In genomic region chr3:40808686-40809085, GRCm38 (mm10) we compare ENCODE assay signal across 18 mouse cellular contexts.
"Had no signal": no experiment of that assay in that cellular context is flagged by ENCODE, and none has a peak within 500 bp of the region (broad histone marks: within the 10 kb centered on the region; RNA-seq: fewer than 3 reads in every experiment).

No protein-coding gene starts in this region.

- H3K4me1 ChIP-seq: lung, embryonic 15.5 days; midbrain, embryonic 13.5 days; midbrain, embryonic 15.5 days; neural tube, embryonic 12.5 days; stomach, embryonic 15.5 days had no signal

- H3K4me3 ChIP-seq: lung, embryonic 15.5 days; megakaryocyte, embryonic 14.5 days; midbrain, embryonic 13.5 days; midbrain, embryonic 15.5 days; neural tube, embryonic 12.5 days; stomach, embryonic 15.5 days had no signal

- H3K27me3 ChIP-seq: lung, embryonic 15.5 days; megakaryocyte, embryonic 14.5 days; midbrain, embryonic 13.5 days; midbrain, embryonic 15.5 days; neural tube, embryonic 12.5 days; stomach, embryonic 15.5 days had no signal

- H3K4me2 ChIP-seq: lung, embryonic 15.5 days; midbrain, embryonic 11.5 days; midbrain, embryonic 13.5 days; midbrain, embryonic 15.5 days; neural tube, embryonic 12.5 days; stomach, embryonic 15.5 days had no signal

- H3K9ac ChIP-seq: liver, postnatal 0 days; lung, embryonic 15.5 days; midbrain, embryonic 13.5 days; midbrain, embryonic 15.5 days; neural tube, embryonic 12.5 days; stomach, embryonic 15.5 days had no signal

- DNase-seq: liver, postnatal 0 days; lung, adult 2 months; lung, postnatal 14 days; lung, postnatal 36 days; right cerebral cortex, postnatal 14 days; thymus, adult 2 months; thymus, postnatal 25 days; thymus, postnatal 4 days had no signal

- H3K27ac ChIP-seq: lung, embryonic 15.5 days; macrophage; midbrain, embryonic 13.5 days; midbrain, embryonic 15.5 days; neural tube, embryonic 12.5 days; stomach, embryonic 15.5 days; stomach, postnatal 0 days had no signal

- H3K9me3 ChIP-seq: lung, embryonic 15.5 days; megakaryocyte, embryonic 14.5 days; midbrain, embryonic 13.5 days; midbrain, embryonic 15.5 days; neural tube, embryonic 12.5 days; stomach, embryonic 15.5 days had no signal

- ATAC-seq: liver, postnatal 0 days; lung, postnatal 0 days; midbrain, embryonic 13.5 days; midbrain, embryonic 15.5 days had no signal
